Mouse (Mus musculus) liver, postnatal 0 days (tissue): ENCODE measurements at regions not wholly inside any gene's neighbourhood (a gene's known extent, or its start where the extent isn't known, plus 50 kb on each side); places are given as distances from the start of the nearest gene placed in this dataset.

Experiments used
- CTCF ChIP-seq: sonication (generic); IDR thresholded peaks from 2 replicates; pipeline ENCODE4 v1.5.1; 2016; ENCODE audit warnings: antibody characterized with exemption, low read depth
- EP300 ChIP-seq: IDR thresholded peaks from 2 replicates; pipeline ENCODE4 v1.6.1; 2016; ENCODE audit warnings: antibody characterized with exemption, low read depth, mild to moderate bottlenecking

- TF ChIP-seq CTCF = no peak
- TF ChIP-seq EP300 = no peak
Observed at GRCm38 (mm10) chr4:64598465-64598864, 525.5 kb upstream of the Pappa start.
